Mouse (Mus musculus) liver, postnatal 0 days (tissue): ENCODE measurements around the gene Mboat7.
A peak's percentile ranks its signal among the peaks of the same experiment; 100 is the strongest.

ENCODE experiments used
- CTCF ChIP-seq: sonication (generic); IDR thresholded peaks from 2 replicates; pipeline ENCODE4 v1.5.1; 2016; ENCODE audit warnings: antibody characterized with exemption, low read depth
- EP300 ChIP-seq: IDR thresholded peaks from 2 replicates; pipeline ENCODE4 v1.6.1; 2016; ENCODE audit warnings: antibody characterized with exemption, low read depth, mild to moderate bottlenecking

- TF ChIP-seq CTCF = peak; percentile 30
- peak; percentile 72 for TF ChIP-seq EP300
These were observed 10.6 kb upstream of the Mboat7 start, which contains the start of gene Rps9 for GRCm38 (mm10) chr7:3703879-3704441.
